Mouse (Mus musculus): ENCODE results near the gene Map4k1. TPM values are rescaled to one million over a fixed set of nuclear protein-coding genes. Genes with fewer than 3 reads are reported as not detected.

Map4k1 gene
- total RNA-seq (2014; fragmentation: Nextera tagmentation) = 64.1 and 76.8 TPM in 2 replicates
- total RNA-seq (2017) = 42.6 and 47.9 TPM in 2 replicates

DNA sequence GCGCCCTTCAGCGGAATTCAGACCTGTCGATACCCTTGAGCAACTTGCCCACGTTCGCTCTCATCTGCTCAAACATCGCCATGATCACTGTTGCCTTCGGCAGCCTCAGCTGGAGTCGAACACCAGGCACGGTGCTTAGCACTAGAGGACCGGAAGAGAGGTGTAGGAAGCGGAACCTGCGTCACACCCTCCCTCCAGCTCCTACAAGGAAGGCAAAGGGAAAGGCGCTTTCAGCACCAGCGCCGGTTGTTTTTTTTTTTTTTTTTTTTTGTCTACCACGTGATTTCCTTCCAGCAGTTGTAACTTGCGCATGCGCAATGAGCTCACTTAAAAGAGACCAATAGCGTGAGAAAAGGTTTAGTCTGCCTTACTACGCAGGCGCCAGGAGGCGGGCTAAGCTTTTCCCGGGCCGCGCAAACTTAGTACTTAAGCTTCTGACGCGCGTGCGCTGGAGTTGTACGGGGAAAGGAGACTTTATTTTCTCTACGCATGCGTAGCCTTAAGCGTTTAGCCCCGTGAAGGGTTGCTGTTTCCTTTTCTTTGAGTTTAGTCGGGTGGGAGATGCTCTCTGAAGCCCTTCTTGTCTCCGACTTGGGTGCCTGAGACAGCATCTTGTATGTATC, at the start of gene Map4k1, which contains the start of gene Eif3k:
Gene Map4k1 (plus strand): TSS at position 400 of the 623 bp plus-strand sequence.
Gene Eif3k (minus strand): TSS at position 214 of the 623 bp plus-strand sequence.
- peak; percentile 93 for ATAC-seq (replicated peaks; ENCODE audit: low FRiP score, low TSS enrichment, poor library complexity, severe bottlenecking)

GRCm38 (mm10) chr7:28932421-28933041, 49.3 kb upstream of the Map4k1 start:
- no peak for ATAC-seq (replicated peaks; ENCODE audit: low FRiP score, low TSS enrichment, poor library complexity, severe bottlenecking)

DNA sequence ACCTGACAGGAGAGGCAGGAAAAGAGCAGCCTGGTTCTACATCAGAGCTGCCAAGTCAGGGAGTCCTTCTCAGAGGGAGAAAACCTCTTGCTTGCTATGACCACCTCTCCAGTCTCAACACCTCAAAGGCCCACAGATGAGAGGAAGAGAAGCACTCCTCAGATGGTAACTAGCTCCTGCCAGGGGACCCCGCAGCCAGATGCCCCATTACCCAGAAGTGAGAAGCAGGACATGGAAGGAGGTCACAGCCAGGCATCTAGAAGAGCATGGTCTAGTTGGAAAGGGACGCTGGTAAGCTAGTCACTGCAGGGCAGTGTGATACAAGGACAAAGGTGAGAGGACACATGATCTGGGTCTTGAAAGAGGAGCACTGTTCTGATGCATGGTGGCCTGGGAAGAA, 48.0 kb upstream of the Map4k1 start:
- ATAC-seq (replicated peaks; ENCODE audit: low FRiP score, low TSS enrichment, poor library complexity, severe bottlenecking) = no peak

GRCm38 (mm10) chr7:28936787-28937186, 45.1 kb upstream of the Map4k1 start:
- ATAC-seq (replicated peaks; ENCODE audit: low FRiP score, low TSS enrichment, poor library complexity, severe bottlenecking) = no peak

DNA sequence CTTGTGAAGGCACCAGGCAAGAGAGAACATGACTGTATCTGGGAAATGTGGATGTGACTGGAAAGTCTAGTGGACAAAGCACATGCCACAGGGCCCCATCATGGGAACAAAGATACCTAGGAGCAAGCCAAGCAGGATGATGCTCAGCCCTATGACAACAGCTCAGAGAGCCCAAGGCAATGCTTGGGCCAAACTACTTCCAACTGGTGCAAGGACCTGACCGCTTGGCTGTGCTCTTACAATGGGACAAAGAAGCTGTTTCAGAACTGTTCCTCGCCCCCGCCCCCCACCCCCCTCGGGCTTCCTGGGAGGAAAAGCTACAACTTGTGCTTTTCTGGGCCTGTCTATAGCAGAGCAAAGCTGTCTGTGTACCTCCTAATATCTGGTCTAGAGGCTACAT, 43.2 kb upstream of the Map4k1 start:
- no peak for ATAC-seq (replicated peaks; ENCODE audit: low FRiP score, low TSS enrichment, poor library complexity, severe bottlenecking)

- no peak for ATAC-seq (replicated peaks; ENCODE audit: low FRiP score, low TSS enrichment, poor library complexity, severe bottlenecking)
Observed at GRCm38 (mm10) chr7:28939418-28940183, 42.2 kb upstream of the Map4k1 start.

DNA sequence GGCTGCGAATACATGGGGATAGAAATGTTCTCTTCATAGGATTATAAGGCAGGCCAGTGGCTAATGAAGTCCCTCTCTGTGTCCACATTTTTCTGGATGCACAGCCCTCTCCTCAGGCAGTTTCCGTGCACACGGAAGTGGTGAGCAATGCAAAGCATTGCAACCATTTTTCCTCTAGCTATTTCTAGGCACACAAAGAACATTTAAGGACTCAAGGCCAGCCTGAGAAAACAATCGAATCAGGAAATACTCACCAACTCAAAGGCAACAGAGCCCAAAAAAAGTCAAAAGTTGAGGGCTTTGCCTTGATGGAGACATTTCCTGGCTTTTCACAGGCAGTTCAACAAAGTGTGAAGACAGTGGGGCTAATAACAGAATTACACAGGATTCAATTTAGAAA, 40.7 kb upstream of the Map4k1 start:
- ATAC-seq (replicated peaks; ENCODE audit: low FRiP score, low TSS enrichment, poor library complexity, severe bottlenecking) = no peak

GRCm38 (mm10) chr7:28941542-28941941, 40.3 kb upstream of the Map4k1 start:
- ATAC-seq (replicated peaks; ENCODE audit: low FRiP score, low TSS enrichment, poor library complexity, severe bottlenecking) = no peak

DNA sequence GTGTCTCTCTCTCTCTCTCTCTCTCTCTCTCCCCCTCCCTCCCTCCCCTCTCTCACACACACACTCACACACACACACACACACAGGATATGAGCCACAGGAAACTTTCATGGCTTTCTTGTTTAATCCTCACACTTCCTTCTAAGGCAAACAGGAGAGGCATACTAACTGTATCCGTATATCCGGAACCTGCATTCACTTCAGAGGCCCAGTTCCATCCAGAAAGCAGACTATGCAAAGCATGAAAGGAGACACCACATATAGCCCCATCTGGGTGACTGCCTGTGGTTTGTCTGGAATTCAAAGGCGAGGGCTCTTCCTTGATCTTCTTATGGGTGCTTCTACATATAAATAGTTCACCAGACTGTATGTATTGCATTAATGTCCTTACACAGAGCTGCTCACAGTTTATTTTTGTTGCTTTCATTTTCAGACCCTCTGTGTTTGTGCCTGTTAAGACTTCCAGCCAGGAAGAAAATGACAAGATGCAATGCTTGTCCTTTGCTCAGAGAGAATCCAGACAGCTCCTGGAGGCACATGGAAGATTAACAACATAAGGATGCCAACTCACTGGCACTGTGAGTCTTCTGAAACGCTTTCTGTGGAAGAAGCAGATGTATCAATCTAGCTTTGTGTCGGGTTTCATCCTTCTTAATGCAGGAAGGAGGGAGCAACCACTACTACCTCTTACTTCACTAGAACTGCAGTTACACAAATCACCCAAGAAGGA, 38.2 kb upstream of the Map4k1 start:
- ATAC-seq (replicated peaks; ENCODE audit: low FRiP score, low TSS enrichment, poor library complexity, severe bottlenecking) = no peak

- ATAC-seq (replicated peaks; ENCODE audit: low FRiP score, low TSS enrichment, poor library complexity, severe bottlenecking) = no peak
Observed at GRCm38 (mm10) chr7:28944756-28945415, 37.0 kb upstream of the Map4k1 start.

DNA sequence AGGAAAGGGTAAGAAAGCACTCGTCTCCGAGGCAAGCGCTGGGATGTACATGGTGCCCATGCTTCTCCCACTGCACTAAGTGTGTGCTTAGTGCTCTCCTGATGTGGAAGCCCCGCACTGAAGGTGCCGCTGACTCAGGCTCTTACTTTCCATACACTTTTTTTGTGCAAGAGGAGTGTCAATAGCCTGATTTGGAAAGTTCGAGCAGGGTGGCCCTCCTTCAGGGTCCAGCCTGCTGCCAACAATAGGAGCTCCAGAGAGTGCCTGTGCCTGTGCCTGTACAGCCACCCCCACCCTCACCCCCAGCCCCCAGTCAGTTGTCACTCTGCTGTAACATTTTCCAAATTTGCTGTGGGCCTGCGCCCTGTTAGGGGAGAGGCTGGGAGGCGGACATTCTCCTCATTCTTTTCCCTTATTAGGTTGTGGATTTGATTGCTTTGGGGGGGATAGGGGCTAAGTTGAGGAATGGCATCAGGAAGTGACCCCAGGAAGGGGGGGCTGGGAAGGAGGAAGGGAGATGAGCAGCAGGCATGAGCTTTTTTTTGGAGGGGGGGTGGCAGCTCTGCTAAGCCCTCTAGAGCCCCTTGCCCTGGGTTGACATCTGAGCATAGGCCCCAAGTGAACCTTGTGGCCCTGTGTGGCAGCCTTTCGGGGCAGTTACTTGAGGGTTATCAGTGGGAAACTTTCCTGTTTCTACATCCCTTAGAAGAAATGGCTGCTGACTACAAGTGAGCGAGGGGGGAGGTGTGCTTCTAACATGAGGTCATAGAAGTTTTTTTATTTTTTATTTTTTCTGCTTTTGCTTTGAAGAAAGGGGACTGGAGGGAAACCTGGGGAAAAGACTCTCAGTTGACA, 36.2 kb upstream of the Map4k1 start:
- ATAC-seq (replicated peaks; ENCODE audit: low FRiP score, low TSS enrichment, poor library complexity, severe bottlenecking) = no peak

DNA sequence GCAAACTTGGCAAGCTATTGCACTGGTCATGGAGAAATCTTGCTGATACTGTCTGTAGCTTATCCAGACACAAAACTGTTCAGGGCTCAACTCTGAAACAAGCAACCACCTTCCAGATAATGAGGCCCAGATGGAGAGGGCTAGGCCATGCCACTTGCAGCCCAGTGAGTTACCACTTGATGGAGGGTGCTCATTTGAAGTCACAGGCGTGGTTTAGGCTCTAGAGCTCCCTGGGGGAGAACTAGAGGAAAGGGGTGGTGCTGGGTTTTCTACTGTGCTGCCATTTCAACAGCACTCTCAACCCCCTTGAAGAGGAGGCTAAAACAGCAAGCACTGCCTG, 35.6 kb upstream of the Map4k1 start:
- peak; percentile 70 for ATAC-seq (replicated peaks; ENCODE audit: low FRiP score, low TSS enrichment, poor library complexity, severe bottlenecking)

- ATAC-seq (replicated peaks; ENCODE audit: low FRiP score, low TSS enrichment, poor library complexity, severe bottlenecking) = no peak
Observed at GRCm38 (mm10) chr7:28948746-28949145, 33.1 kb upstream of the Map4k1 start.

- no peak for ATAC-seq (replicated peaks; ENCODE audit: low FRiP score, low TSS enrichment, poor library complexity, severe bottlenecking)
Observed at GRCm38 (mm10) chr7:28949298-28949697, 32.6 kb upstream of the Map4k1 start.

DNA sequence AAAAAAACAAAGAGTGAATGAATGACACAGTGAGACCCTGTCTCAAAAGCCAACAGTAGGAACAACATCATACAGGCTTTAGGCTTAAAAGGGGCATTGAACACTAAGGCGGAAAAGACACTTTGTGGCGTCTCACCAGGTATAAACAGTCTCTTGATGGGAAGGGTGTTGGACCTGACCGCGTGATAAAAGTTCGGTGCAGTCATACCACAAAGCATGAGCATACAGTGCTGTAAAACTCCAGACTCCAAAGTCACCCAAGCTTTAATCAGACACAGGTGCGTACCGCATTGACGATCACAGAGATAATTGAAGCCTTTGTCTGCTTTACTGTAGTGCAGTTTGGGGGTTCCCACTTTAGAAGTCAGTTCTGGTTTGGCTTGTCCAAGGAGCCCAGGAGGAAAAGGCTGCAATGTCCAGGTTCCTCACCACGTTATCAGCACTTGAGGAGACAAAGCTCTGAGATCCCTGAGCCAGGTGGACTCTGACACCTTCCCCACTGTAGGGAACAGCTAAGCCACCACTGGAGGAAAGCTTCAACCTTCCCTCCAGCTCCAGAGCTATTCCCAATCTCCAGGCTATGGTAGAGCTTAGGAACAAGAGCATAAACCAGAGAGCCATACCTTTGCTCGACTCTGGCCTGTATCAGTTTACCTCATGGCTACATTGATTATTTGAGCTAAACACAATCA, 31.4 kb upstream of the Map4k1 start:
- no peak for ATAC-seq (replicated peaks; ENCODE audit: low FRiP score, low TSS enrichment, poor library complexity, severe bottlenecking)

- no peak for ATAC-seq (replicated peaks; ENCODE audit: low FRiP score, low TSS enrichment, poor library complexity, severe bottlenecking)
Observed at GRCm38 (mm10) chr7:28951764-28952163, 30.1 kb upstream of the Map4k1 start.

- no peak for ATAC-seq (replicated peaks; ENCODE audit: low FRiP score, low TSS enrichment, poor library complexity, severe bottlenecking)
Observed at GRCm38 (mm10) chr7:28952786-28953185, 29.1 kb upstream of the Map4k1 start.
